Mouse (Mus musculus) adrenal gland, adult (tissue): ENCODE results near the gene Stxbp1.

Experiments used
- DNase-seq, 2 experiments: peaks; one replicate each; pipeline ENCODE4 v3.0.0; 2022 to 2023; ENCODE audit warnings: low spot score in 1 of 2; ENCODE audit not compliant: inconsistent age in 2 of 2

The Stxbp1 gene

GRCm38 (mm10) chr2:32846805-32847467, at the start of gene Stxbp1:
Stxbp1 (minus strand) TSS chr2:32847245.
- DNase-seq, result peak; percentile 93 to 96

DNA sequence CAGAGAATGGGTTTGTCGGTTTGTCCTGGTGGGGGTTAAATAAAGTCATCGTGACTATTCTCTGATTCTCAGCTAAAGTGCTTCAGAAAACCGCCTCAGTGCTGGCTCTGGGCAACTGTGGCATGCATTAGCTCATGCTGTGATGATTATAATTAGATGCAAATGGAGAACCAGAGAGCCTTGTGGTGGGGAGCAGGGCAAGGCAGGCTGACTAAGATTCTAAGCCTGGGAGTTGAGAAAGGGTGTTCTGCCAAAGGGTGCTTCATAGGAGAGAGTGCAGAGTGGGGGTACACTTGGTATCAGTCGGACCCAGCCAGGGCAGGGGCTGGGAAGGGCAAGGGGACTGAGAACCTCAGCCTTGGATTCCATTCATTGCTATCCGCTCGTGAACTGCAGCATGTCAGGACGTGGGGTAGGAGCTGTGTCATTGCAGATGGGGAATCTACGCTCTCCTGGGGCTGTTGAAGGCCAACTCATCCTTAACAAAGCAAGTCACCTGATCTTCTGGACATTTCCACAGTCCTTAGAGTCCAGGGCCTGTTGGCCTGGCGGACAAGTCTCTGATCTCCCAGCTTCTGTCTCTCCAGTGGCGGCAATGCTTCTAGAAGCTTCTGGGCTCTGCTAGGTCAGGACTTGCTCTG, 49.6 kb upstream of the Stxbp1 start:
- no peak for DNase-seq

- DNase-seq, result no peak
These were observed 48.6 kb upstream of the Stxbp1 start for GRCm38 (mm10) chr2:32895606-32896106.

GRCm38 (mm10) chr2:32894097-32894496, 47.1 kb upstream of the Stxbp1 start:
- DNase-seq, result no peak

- no peak for DNase-seq
These were observed 45.4 kb upstream of the Stxbp1 start for GRCm38 (mm10) chr2:32892490-32892889.

- no peak for DNase-seq
These were observed 44.2 kb upstream of the Stxbp1 start for GRCm38 (mm10) chr2:32891278-32891677.

GRCm38 (mm10) chr2:32890280-32890679, 43.2 kb upstream of the Stxbp1 start:
- DNase-seq, result no peak

DNA sequence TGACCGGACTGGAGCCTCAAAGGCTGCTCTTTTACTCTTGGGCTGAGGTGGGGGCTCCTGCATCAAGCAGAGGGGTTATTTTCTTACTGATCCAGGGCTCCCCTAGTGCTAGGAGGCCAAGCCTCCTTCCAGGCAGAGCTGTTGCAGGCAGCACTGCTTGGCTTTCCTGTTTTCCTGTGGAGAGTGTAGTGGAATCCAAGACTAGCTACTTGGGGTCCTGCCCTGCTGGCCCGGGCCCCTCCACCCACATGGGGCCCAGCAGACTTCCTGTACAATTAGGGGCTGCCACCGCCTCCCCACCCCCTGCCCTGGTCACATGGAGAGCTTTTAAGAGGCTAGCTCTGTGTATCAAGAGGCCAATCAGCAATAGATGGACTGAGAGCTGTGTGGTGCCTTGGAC, 41.5 kb upstream of the Stxbp1 start:
- DNase-seq, result no peak

DNA sequence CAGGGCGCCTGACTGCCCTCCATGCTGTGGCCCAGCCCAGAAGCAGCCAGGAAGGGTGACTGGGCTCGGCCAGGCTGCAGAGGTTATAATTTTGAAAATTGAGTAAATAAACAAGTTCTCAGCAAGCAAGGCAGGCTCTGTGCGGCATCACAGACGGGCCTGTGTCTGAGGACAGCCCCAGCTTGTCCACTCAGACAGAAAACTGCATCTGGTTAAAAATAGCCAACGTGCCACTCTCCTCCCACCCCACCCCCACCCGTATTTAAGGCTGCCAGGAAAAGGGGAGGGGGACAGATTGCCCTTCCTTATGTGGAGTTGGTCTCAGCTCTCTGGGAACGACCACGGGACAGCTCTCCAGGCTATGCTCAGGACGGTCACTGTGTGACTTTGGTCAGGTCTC, 41.0 kb upstream of the Stxbp1 start:
- no peak for DNase-seq

GRCm38 (mm10) chr2:32884745-32885144, 37.7 kb upstream of the Stxbp1 start:
- no peak for DNase-seq

- DNase-seq, result peak; percentile 67 to 73
These were observed 35.4 kb upstream of the Stxbp1 start for GRCm38 (mm10) chr2:32882283-32883043.

DNA sequence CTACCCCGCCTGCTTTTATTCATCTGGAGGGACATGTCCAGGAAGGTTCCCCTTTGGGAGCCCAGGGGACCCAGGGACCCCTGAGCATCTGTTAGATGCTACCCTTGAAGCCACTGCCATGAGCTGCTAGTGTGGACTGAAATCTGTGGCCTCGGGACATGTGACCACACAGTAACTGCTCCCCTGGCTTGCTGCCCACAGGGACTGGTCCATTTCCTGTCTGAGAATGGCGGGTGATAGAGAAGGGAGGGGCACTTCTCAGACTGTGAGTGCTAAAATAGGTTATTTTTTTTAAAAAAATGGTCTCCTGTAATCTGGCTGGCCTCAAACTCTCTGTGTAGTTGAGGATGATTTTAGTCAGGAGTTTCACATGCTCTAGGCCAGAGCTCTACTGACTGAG, 34.7 kb upstream of the Stxbp1 start:
- peak; percentile 83 to 87 for DNase-seq

DNA sequence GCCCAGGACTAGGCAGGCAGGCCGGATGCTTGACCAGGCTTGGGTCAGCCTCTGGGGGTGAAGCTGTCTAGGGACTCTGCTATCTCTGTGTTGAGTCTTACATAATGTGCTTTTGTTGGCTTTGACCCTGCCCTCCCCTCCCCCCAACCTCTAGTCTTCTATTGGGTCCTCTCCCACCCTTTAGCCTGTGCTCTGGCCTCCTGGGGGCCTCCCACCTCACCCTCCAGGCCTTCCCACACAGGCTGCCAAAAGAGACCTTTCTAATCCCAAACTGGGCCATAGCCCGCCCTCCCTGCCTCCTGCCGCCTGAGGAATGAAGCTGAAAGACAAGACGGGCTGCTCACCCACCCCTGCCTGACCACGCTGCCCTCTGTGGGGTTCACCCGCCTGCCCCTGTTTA, 34.0 kb upstream of the Stxbp1 start:
- DNase-seq, result peak in 1 of 2 experiments; percentile 59

DNA sequence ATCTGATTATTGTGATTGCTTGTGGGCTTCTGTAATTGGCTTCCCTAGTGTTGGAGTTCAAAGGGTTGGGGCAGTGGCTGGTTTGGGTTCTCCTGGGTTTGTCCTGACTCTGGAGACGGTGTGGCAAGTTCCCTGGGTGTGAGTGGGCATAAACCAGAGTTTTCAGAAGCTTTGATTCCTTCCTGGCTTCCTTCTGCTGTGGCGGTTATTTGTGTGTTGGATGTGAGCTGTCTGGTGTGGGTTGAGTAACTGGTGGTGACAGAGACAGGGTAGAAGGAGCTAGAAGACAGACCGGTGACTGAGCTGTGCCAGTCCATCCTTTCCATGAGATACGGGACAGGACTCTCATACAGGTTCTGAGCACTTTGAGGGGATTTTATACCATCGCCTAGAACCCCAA, 32.5 kb upstream of the Stxbp1 start:
- DNase-seq, result no peak

DNA sequence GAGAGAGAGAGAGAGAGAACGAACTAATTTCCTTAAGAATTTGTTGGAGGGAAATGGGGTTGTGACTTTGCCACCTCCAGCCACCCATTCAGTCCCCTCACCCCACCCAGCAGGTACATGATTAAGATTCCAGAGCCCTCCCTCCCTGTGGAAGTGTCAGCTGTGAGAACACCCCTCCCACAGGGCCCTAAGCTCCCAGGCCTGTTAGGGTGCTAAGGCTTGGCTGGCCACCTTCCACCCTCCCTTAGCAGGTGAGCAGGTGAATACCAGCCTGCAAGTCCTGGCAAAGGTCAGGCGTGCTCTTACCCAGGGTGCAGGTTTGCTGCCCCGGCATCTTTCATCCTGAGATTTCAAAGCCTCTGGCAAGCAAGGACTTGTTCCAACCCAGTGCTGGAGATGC, 31.4 kb upstream of the Stxbp1 start:
- no peak for DNase-seq

- DNase-seq, result no peak
These were observed 30.8 kb upstream of the Stxbp1 start for GRCm38 (mm10) chr2:32877761-32878393.

DNA sequence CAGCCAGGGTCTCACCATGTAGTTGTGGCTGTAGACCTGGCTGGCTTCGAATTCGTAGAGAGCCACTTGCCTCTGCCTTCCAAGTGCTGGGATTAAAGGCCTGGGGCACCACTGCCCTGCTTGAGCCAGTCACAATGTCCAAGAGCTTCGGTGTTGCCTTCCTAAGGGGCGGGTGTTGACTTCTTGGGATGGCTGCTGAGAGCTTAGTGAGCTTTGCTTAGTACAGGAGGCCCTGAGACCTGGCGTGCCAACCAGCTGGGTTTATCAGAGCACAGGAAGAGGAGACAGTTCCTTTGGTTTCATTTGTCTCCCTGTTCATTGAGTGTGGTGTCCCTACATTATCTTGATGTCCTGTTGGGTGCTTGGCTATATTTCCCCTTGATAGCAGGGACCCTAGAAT, 30.3 kb upstream of the Stxbp1 start:
- DNase-seq, result no peak

GRCm38 (mm10) chr2:32876490-32877302, 29.7 kb upstream of the Stxbp1 start:
- DNase-seq, result peak in 1 of 2 experiments; percentile 60

- peak; percentile 87 to 96 for DNase-seq
These were observed 28.8 kb upstream of the Stxbp1 start, which contains the start of gene Fam129b for GRCm38 (mm10) chr2:32875675-32876489. Fam129b (plus strand) TSS chr2:32876114.
